Mouse (Mus musculus): ENCODE measurements around the gene Castor1. TPM values are rescaled to one million over a fixed set of nuclear protein-coding genes. Genes with fewer than 3 reads are reported as not detected.
A peak's percentile ranks its signal among the peaks of the same experiment; 100 is the strongest.

Castor1 gene
- polyA plus RNA-seq, 1 experiment from 2014 or later, result 2.7 TPM

GRCm38 (mm10) chr11:4213107-4213506 lies 4.9 kb upstream of the Castor1 start:
- no peak overlapping the region for H3K4me3 ChIP-seq
- H3K36me3 ChIP-seq, result peaks cover 74% of the 10 kb centered on the region
- 92% methylated on average over 10 of the region's 10 CpGs for WGBS
- peaks cover 9% of the 10 kb centered on the region for H3K27me3 ChIP-seq (ENCODE audit: insufficient read depth, poor library complexity, severe bottlenecking)
- H3K27ac ChIP-seq, result no peak overlapping the region
- DNase-seq (ENCODE audit: low spot score), result no peak
- no peaks in the 10 kb centered on the region for H3K9me3 ChIP-seq
- H3K4me1 ChIP-seq (replicated peaks), result peaks cover 5% of the 10 kb centered on the region

- no peak overlapping the region for H3K4me3 ChIP-seq
- no peak for DNase-seq (ENCODE audit: low spot score)
- no peak overlapping the region for H3K27ac ChIP-seq
- H3K27me3 ChIP-seq (ENCODE audit: insufficient read depth, poor library complexity, severe bottlenecking), result peaks cover 23% of the 10 kb centered on the region
- H3K4me1 ChIP-seq (replicated peaks), result peaks cover 18% of the 10 kb centered on the region
- whole genome bisulfite sequencing, result 96% methylated on average over 14 of the region's 14 CpGs
- peaks cover 61% of the 10 kb centered on the region for H3K36me3 ChIP-seq
- no peaks in the 10 kb centered on the region for H3K9me3 ChIP-seq
Observed at GRCm38 (mm10) chr11:4214572-4214971, 3.5 kb upstream of the Castor1 start.

- no peak for DNase-seq (ENCODE audit: low spot score)
- peaks cover 56% of the 10 kb centered on the region for H3K36me3 ChIP-seq
- H3K4me1 ChIP-seq (replicated peaks), result peaks cover 18% of the 10 kb centered on the region
- H3K4me3 ChIP-seq, result no peak overlapping the region
- H3K27ac ChIP-seq, result no peak overlapping the region
- 81% methylated on average over 10 of the region's 10 CpGs for WGBS
- no peaks in the 10 kb centered on the region for H3K9me3 ChIP-seq
- peaks cover 28% of the 10 kb centered on the region for H3K27me3 ChIP-seq (ENCODE audit: insufficient read depth, poor library complexity, severe bottlenecking)
Observed at GRCm38 (mm10) chr11:4215061-4215460, 3.0 kb upstream of the Castor1 start.

GRCm38 (mm10) chr11:4216248-4217000 lies 1.6 kb upstream of the Castor1 start:
- WGBS, result 84% methylated on average over 9 of the region's 9 CpGs
- Histone ChIP-seq H3K4me1 (replicated peaks) (peaks cover 27% of the 10 kb centered on the region), H3K9me3 (no peaks in the 10 kb centered on the region), H3K27me3 (ENCODE audit: insufficient read depth, poor library complexity, severe bottlenecking) (peaks cover 31% of the 10 kb centered on the region), H3K36me3 (peaks cover 44% of the 10 kb centered on the region), H3K27ac (no peak overlapping the region), H3K4me3 (no peak overlapping the region)
- no peak for DNase-seq (ENCODE audit: low spot score)

- peaks cover 28% of the 10 kb centered on the region for H3K4me1 ChIP-seq (replicated peaks)
- DNase-seq (ENCODE audit: low spot score), result no peak
- WGBS, result 6% methylated on average over 6 of the region's 6 CpGs
- H3K9me3 ChIP-seq, result no peaks in the 10 kb centered on the region
- H3K4me3 ChIP-seq, result peak overlapping the region; percentile 63
- peak overlapping the region; percentile 72; the same call in 1 of the 2 replicates for H3K27ac ChIP-seq
- peaks cover 31% of the 10 kb centered on the region for H3K27me3 ChIP-seq (ENCODE audit: insufficient read depth, poor library complexity, severe bottlenecking)
- peaks cover 21% of the 10 kb centered on the region for H3K36me3 ChIP-seq
Observed at GRCm38 (mm10) chr11:4218637-4219036, 612 bp downstream of the Castor1 start.

- peaks cover 28% of the 10 kb centered on the region for H3K4me1 ChIP-seq (replicated peaks)
- peaks cover 31% of the 10 kb centered on the region for H3K27me3 ChIP-seq (ENCODE audit: insufficient read depth, poor library complexity, severe bottlenecking)
- peak; percentile 46 for DNase-seq (ENCODE audit: low spot score)
- no peak overlapping the region for H3K4me3 ChIP-seq
- no peaks in the 10 kb centered on the region for H3K9me3 ChIP-seq
- no peak overlapping the region for H3K27ac ChIP-seq
- 9% methylated on average over 2 of the region's 2 CpGs for WGBS
- H3K36me3 ChIP-seq, result peaks cover 14% of the 10 kb centered on the region
Observed at GRCm38 (mm10) chr11:4219317-4219751, 1.3 kb downstream of the Castor1 start.

- Histone ChIP-seq H3K4me1 (replicated peaks) (peaks cover 28% of the 10 kb centered on the region), H3K27ac (no peak overlapping the region), H3K27me3 (ENCODE audit: insufficient read depth, poor library complexity, severe bottlenecking) (peaks cover 31% of the 10 kb centered on the region), H3K4me3 (no peak overlapping the region), H3K36me3 (peaks cover 9% of the 10 kb centered on the region), H3K9me3 (no peaks in the 10 kb centered on the region)
- 62% methylated on average over 9 of the region's 9 CpGs for WGBS
- DNase-seq (ENCODE audit: low spot score), result no peak
Observed at GRCm38 (mm10) chr11:4219908-4220307, 1.9 kb downstream of the Castor1 start.

GRCm38 (mm10) chr11:4220443-4221400 lies 2.7 kb downstream of the Castor1 start:
- peak; percentile 66 for DNase-seq (ENCODE audit: low spot score)
- 45% methylated on average over 28 of the region's 28 CpGs for WGBS

GRCm38 (mm10) chr11:4222046-4222950 lies 4.3 kb downstream of the Castor1 start:
- DNase-seq (ENCODE audit: low spot score), result no peak
- H3K27ac ChIP-seq, result no peak overlapping the region
- 80% methylated on average over 17 of the region's 17 CpGs for WGBS

More at GRCm38 (mm10) chr11:4220443-4221400, 2.7 kb downstream of the Castor1 start:
- Histone ChIP-seq H3K4me1 (replicated peaks) (peaks cover 28% of the 10 kb centered on the region), H3K36me3 (peaks cover under 1% of the 10 kb centered on the region; the same call in 1 of the 2 replicates), H3K4me3 (no peak overlapping the region; the same call in 1 of the 2 replicates), H3K27me3 (ENCODE audit: insufficient read depth, poor library complexity, severe bottlenecking) (peaks cover 31% of the 10 kb centered on the region), H3K27ac (peak overlapping the region; percentile 56), H3K9me3 (no peaks in the 10 kb centered on the region)

GRCm38 (mm10) chr11:4223393-4224188 lies 5.6 kb downstream of the Castor1 start:
- Histone ChIP-seq H3K27me3 (ENCODE audit: insufficient read depth, poor library complexity, severe bottlenecking) (peaks cover 18% of the 10 kb centered on the region), H3K36me3 (no peaks in the 10 kb centered on the region), H3K27ac (peak overlapping the region; percentile 45), H3K4me1 (replicated peaks) (peaks cover 22% of the 10 kb centered on the region), H3K4me3 (no peak overlapping the region), H3K9me3 (no peaks in the 10 kb centered on the region)
- WGBS, result 32% methylated on average over 7 of the region's 7 CpGs
- DNase-seq (ENCODE audit: low spot score), result no peak

More at GRCm38 (mm10) chr11:4222046-4222950, 4.3 kb downstream of the Castor1 start:
- H3K36me3 ChIP-seq, result no peaks in the 10 kb centered on the region
- peaks cover 31% of the 10 kb centered on the region for H3K27me3 ChIP-seq (ENCODE audit: insufficient read depth, poor library complexity, severe bottlenecking)
- peaks cover 28% of the 10 kb centered on the region for H3K4me1 ChIP-seq (replicated peaks)
- H3K9me3 ChIP-seq, result no peaks in the 10 kb centered on the region
- no peak overlapping the region for H3K4me3 ChIP-seq

- no peak for DNase-seq (ENCODE audit: low spot score)
- Histone ChIP-seq H3K36me3 (no peaks in the 10 kb centered on the region), H3K9me3 (no peaks in the 10 kb centered on the region), H3K4me3 (no peak overlapping the region), H3K27me3 (ENCODE audit: insufficient read depth, poor library complexity, severe bottlenecking) (peaks cover 12% of the 10 kb centered on the region), H3K27ac (no peak overlapping the region), H3K4me1 (replicated peaks) (peaks cover 21% of the 10 kb centered on the region)
- 39% methylated on average over 2 of the region's 2 CpGs for WGBS
Observed at GRCm38 (mm10) chr11:4224223-4224622, 6.2 kb downstream of the Castor1 start.
